Mouse (Mus musculus) liver, embryonic 14.5 days (tissue): ENCODE data around the gene Il15ra. TPM values are rescaled to one million over a fixed set of nuclear protein-coding genes. Genes with fewer than 3 reads are reported as not detected.
A peak's percentile ranks its signal among the peaks of the same experiment; 100 is the strongest.

Experiments
- ATAC-seq: fragments of 200-750 bp; cut with Nextera tagmentation; 2 replicates; pipeline ENCODE4 v1.8.0; 2017; ENCODE audit warnings: moderate number of reproducible peaks, mild to moderate bottlenecking, moderate library complexity; ENCODE audit not compliant: insufficient read depth
- DNase-seq, 3 experiments: peaks; one replicate each; pipeline ENCODE4 v3.0.0-alpha.2; 2012 to 2013; ENCODE audit warnings: low read depth in 3 of 3, low spot score in 3 of 3
- H3K27ac ChIP-seq: fragments of 300-500 bp; sonication (generic); 2 replicates; pipeline ENCODE4 v1.5.1; 2014; ENCODE audit warnings: moderate library complexity, mild to moderate bottlenecking, control low read depth, inconsistent platforms
- H3K27me3 ChIP-seq: fragments of 300-500 bp; sonication (generic); 2 replicates; pipeline ENCODE4 v1.6.1; 2014; ENCODE audit warnings: mild to moderate bottlenecking, low read length, moderate library complexity; ENCODE audit not compliant: control insufficient read depth, insufficient read depth
- H3K36me3 ChIP-seq: fragments of 300-500 bp; sonication (generic); replicated peaks from 2 replicates; pipeline ENCODE4 v1.6.1; 2014; ENCODE audit warnings: low read depth; ENCODE audit not compliant: control insufficient read depth, insufficient read depth
- H3K4me1 ChIP-seq, 2 experiments: fragments of 200-500 bp in 1 of 2; fragments of 300-500 bp in 1 of 2; sonication (generic) in 1 of 2; replicated peaks; 2 replicates each; pipeline ENCODE4 v1.6.1; 2012 to 2014; ENCODE audit warnings: antibody characterized with exemption in 1 of 2, inconsistent platforms in 1 of 2, low read length in 1 of 2; ENCODE audit not compliant: control insufficient read depth in 2 of 2, insufficient read depth in 2 of 2
- H3K4me2 ChIP-seq: fragments of 300-500 bp; sonication (generic); 2 replicates; pipeline ENCODE4 v1.6.1; 2014; ENCODE audit warnings: low read depth, mild to moderate bottlenecking, control low read depth, moderate library complexity
- H3K4me3 ChIP-seq, 2 experiments: fragments of 200-500 bp in 1 of 2; fragments of 300-500 bp in 1 of 2; sonication (generic) in 1 of 2; 2 replicates each; pipeline ENCODE4 v1.5.1; 2012 to 2014; ENCODE audit warnings: low read depth in 2 of 2, low read length in 2 of 2, mild to moderate bottlenecking in 2 of 2, control low read depth in 1 of 2, inconsistent platforms in 1 of 2, moderate library complexity in 1 of 2; ENCODE audit not compliant: insufficient read depth in 1 of 2
- H3K9ac ChIP-seq: fragments of 300-500 bp; sonication (generic); replicated peaks from 2 replicates; pipeline ENCODE4 v1.6.1; 2014; ENCODE audit warnings: mild to moderate bottlenecking, control low read depth, moderate library complexity
- H3K9me3 ChIP-seq: fragments of 300-500 bp; sonication (generic); 2 replicates; pipeline ENCODE4 v1.6.1; 2016; ENCODE audit warnings: low read length, mixed read lengths; ENCODE audit not compliant: control insufficient read depth
- CTCF ChIP-seq: IDR thresholded peaks from 2 replicates; pipeline ENCODE4 v1.5.1; 2016; ENCODE audit warnings: antibody characterized with exemption, low read depth, control low read depth
- EP300 ChIP-seq: IDR thresholded peaks from 2 replicates; pipeline ENCODE4 v1.6.1; 2016; ENCODE audit warnings: antibody characterized with exemption, low read depth
- WGBS: fragments of 180-500 bp; shearing (Covaris S2); extraction: QIAGEN DNeasy Blood & Tissue Kit; methylation state at CpG from one replicate; pipeline ENCODE4 v1.1.7; 2014; ENCODE audit not compliant: insufficient replicate concordance; 5-methylcytosine and 5-hydroxymethylcytosine counted together
- polyA plus RNA-seq, 2 experiments: library from polyadenylated mRNA; depleted of rRNA in 1 of 2; stranded (reverse) in 1 of 2; unstranded in 1 of 2; fragments of >200 nt; fragmentation: Nextera tagmentation in 1 of 2; extraction: Ambion mirVana in 1 of 2; gene quantifications; 2 replicates each; pipeline versions ENCODE4 v1.2.1 to v1.2.3; 2012 to 2014

Il15ra gene
- polyA plus RNA-seq, 2 experiments = 5.1 to 5.9 TPM

DNA sequence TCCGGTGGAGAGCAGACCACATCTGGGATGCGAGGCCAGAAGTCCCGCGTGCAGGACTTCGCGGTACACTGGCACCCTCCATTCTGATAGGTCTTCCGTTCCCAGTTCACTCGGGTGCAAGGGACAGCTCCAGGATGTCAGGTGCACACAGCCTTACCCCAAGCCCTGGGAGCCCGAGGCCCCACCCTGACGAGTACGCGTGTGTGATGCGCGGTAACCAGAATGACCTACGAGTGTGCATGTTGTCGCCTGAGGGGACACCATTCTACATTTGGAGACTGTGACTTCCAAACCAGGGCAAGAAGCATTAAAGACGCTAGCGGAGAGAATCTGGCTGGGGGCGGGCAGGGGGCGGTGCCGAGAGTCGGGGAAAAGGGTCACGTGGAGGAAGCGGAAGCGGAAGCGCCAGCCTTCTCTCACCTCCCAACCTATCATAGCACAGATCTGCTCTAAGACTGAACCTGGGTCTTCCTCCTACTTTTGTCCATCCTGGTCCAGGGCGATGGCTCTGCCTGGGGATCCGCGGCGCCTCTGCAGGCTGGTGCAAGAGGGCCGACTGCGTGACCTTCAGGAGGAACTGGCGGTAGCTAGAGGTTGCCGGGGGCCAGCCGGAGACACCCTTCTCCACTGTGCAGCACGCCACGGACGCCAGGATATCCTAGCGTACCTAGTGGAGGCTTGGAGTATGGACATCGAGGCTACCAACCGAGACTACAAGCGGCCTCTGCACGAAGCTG is 73.2 kb downstream of the Il15ra start:
- Histone ChIP-seq H3K4me3 (peak overlapping the region; percentile 69 to 72), H3K9me3 (no peaks in the 10 kb centered on the region), H3K36me3 (peaks cover 9% of the 10 kb centered on the region), H3K9ac (peak overlapping the region; percentile 71), H3K4me1 (peaks cover 9 to 12% of the 10 kb centered on the region in 2 experiments), H3K27me3 (no peaks in the 10 kb centered on the region), H3K4me2 (peak overlapping the region; percentile 99), H3K27ac (peak overlapping the region; percentile 83)
- TF ChIP-seq EP300 = no peak
- peak; percentile 45; the same call in 1 of the 2 replicates for TF ChIP-seq CTCF
- DNase-seq = peak; percentile 80 to 82 (median 80)
- ATAC-seq = peak; percentile 79
- under 1% methylated on average over 43 of the region's 43 CpGs for WGBS

Other genes starting within 250 kb of the Il15ra start
- 4.6 and 5.2 TPM in 2 replicates for gene Pfkfb3, start 151.2 kb upstream of the Il15ra start, polyA plus RNA-seq (2012; rRNA removed)
- 2.6 and 3.5 TPM in 2 replicates for gene Pfkfb3, start 151.2 kb upstream of the Il15ra start, polyA plus RNA-seq (2014; fragmentation: Nextera tagmentation; extraction: Ambion mirVana)
- 28.3 and 63.0 TPM in 2 replicates for gene Rbm17, start 101.1 kb upstream of the Il15ra start, polyA plus RNA-seq (2012; rRNA removed)
- 53.2 and 54.0 TPM in 2 replicates for gene Rbm17, start 101.1 kb upstream of the Il15ra start, polyA plus RNA-seq (2014; fragmentation: Nextera tagmentation; extraction: Ambion mirVana)
- not detected in 2 replicates for gene Gm17490, start 79.0 kb upstream of the Il15ra start, polyA plus RNA-seq (2012; rRNA removed)
- not detected in 2 replicates for gene Gm17490, start 79.0 kb upstream of the Il15ra start, polyA plus RNA-seq (2014; fragmentation: Nextera tagmentation; extraction: Ambion mirVana)
- 0.01 TPM in 1 of 2 replicates, not detected in the other for gene Il2ra, start 62.5 kb upstream of the Il15ra start, polyA plus RNA-seq (2012; rRNA removed)
- gene Il2ra, start 62.5 kb upstream of the Il15ra start, polyA plus RNA-seq (2014; fragmentation: Nextera tagmentation; extraction: Ambion mirVana) = not detected in 2 replicates
- gene Fbh1, start 72.3 kb downstream of the Il15ra start, polyA plus RNA-seq (2012; rRNA removed) = 9.3 and 13.0 TPM in 2 replicates
- gene Fbh1, start 72.3 kb downstream of the Il15ra start, polyA plus RNA-seq (2014; fragmentation: Nextera tagmentation; extraction: Ambion mirVana) = 24.8 and 28.6 TPM in 2 replicates
- gene Ankrd16, start 72.6 kb downstream of the Il15ra start, polyA plus RNA-seq (2012; rRNA removed) = 19.0 and 21.4 TPM in 2 replicates
- 4.0 and 6.2 TPM in 2 replicates for gene Ankrd16, start 72.6 kb downstream of the Il15ra start, polyA plus RNA-seq (2014; fragmentation: Nextera tagmentation; extraction: Ambion mirVana)